Mouse (Mus musculus) lung, adult 18-20 months (tissue): Measurements from ENCODE around the gene Lmod3.
A peak's percentile ranks its signal among the peaks of the same experiment; 100 is the strongest.
"Not testable (repeated sequence)": the region's sequence is repeated elsewhere in the genome, so short reads cannot be mapped to it uniquely, and the experiment has no call there.

Experiments
- DNase-seq, 2 experiments: peaks; one replicate each; pipeline ENCODE4 v3.0.0; 2022; ENCODE audit warnings: mixed read lengths in 2 of 2

Lmod3 gene

DNA sequence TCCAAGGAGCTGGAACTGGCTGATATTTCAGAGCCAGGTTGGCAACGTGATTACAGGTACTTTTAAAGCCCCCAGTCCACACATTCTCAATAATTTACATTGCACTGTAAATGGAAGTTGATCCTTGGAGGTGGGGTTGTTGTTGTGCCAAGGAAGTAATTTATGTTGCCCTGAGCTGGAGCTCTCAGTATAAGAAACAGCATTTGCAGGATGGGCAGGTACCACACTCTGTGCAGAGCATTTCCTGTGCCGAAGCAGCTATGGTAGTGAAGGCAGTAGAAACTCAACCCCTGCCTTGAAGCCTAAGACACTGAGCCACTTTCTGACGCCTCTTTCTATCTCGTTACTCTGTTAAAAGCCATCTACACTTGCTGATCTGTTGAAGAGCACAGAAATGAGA lies 23.2 kb upstream of the Lmod3 start:
- no peak for DNase-seq

DNA sequence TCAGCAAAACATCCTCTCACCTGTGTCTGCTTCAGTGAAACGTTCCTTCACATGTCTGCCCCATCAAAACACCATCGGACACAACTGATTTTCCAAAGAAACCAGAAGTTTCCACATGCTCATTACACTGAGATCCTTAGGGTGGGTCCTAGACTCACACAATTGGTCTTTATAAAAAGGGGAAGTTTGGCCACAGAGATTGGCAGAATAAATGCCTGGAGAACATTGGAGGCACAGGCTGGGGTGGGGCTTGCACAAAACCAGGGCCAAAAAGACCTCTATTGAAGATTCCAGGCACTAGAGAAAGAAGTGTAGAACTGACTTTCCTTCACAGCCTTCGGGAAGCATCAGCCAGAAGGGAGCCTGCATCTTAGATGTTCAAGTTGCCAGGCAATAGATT lies 21.2 kb upstream of the Lmod3 start:
- no peak for DNase-seq

DNA sequence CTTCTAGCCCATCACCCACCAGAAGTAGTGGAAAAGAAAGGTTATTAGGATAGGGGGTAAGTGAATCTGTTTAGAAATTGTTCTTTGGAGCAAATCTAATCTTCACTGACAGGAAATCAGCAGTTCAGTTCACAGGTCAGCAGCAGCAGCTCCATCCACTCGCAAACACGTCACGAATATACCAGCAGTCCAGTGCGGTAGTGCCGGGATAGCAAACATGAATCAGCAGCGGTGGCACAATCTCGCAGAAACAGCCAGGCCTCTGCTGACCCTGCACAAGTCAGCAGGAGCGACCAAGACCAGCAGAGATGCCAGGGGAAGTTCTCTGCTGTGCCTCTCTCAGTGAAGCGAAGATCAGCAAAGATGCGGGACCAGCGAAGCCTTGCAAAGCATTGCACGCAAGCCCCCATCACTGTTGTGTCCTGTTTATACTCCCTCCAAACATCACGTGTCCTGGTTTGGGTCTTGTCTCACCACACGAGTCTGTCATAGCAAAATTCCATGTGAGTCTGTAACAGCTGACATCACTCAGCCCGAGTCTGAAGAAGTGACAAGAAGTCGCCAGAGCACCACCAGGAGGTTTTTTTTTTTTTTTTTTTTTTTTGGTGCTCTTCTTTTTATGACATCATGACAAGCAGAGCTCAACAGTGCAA lies 20.6 kb upstream of the Lmod3 start:
- no peak for DNase-seq

DNA sequence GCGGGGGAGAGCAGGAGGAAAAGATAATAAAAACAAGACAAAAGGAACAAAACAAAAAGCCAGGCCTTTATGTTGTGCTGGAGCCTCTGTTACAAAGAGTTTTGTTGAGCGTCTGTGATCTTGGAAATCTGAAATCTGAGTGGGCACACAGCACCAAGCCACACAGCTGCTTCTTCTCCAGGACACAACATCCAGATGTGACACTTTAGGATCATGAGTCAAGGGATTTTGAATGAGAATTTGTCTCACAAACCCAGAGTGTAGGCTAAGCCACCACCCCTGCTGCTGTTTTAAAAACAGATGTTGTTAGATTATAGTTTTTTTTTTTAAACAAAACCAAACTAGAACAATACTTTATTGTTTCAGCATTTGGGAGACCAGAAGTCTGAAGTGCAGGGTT lies 19.8 kb upstream of the Lmod3 start:
- DNase-seq: no peak

DNA sequence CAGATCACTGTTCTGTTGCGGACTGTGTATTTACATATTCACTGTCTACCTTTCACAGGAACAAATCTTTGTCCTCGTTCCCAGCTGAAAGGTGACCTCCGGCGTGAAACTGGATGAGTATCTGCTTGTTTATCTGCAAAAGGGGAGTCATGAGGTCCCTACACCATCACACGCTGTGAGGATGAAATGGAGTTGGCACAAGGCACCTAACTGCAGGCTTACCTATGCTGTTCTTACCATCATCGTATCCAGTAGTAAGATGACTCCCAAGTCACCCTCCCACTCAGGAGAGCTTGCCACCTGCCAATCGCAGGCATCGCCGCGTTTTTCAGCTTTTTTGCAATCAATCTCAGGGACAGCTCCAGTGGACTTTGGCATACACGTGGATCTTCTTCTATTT lies 17.0 kb upstream of the Lmod3 start:
- no peak for DNase-seq

DNA sequence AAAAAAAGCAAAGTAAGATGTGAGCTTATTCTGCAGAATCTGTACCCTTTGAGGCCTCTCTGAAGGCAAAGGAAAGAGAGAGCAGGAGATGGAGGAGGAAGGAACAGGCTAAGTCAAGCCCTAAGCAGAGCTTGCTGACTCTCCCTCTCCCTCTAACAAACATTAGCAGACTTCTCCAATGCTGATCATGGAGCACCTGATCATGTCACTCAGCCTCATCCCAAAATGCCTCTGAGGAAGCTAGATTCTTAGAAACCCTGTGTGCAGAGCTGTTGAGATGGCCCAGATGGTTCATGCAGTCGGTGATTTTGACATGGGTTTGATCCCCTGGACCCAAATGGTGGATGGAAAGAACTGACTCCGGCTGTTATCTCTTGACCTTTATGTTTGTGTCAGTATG lies 14.6 kb upstream of the Lmod3 start:
- no peak for DNase-seq

DNA sequence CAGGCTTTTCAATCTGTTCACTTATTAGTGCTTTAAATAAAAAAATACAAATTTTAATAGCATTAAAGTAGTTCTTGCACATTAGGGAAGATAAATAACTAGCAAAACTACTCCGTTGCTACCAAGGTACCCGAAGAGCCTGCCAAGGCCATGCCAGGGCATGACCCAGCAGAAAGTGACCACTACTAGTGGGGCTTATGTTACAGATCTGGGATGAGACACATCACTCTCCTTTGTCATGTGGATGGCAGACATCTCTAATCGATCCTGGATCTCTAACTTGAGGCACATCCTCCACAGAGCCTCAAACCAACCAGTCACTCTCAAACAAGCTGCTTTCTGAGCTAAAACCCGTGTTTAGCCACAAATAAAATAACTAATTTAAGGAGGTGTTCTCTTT lies 14.1 kb upstream of the Lmod3 start:
- no peak for DNase-seq

DNA sequence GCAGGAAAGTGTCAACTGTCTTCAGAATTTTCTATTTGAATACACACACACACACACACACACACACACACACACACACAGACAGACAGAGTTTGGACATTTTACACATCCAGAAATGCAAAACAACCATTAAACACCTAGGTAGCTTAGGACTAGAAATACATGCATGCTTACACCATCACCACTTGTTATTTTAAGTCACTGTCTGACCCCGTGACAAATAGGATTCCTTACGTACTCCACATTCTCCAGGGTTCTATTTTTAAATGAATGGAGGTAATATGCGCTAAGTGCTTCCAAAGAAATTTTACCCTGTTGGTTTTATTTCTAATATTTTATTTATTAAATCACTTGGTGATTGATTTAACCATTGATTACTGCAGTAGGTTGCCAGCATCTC lies 13.1 kb upstream of the Lmod3 start:
- DNase-seq: no peak

DNA sequence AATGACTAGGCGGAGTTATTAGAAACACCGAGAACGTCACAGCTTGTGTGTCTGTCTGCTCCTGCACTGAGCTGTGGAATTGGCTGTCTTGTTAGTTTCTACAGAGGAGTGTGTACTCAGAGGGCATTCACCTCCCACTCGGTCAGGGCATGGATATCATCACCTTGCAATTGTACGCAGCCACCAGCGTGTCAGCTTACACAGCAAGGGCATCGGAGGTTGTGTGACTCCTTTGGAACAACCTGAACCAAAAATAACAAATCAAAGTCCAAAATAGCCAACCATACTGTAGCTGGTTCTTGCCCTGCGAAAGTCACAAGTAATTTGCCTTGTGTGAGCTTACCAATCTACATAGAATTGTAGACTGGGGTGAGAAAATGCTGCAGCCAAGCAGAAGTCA lies 12.7 kb upstream of the Lmod3 start:
- DNase-seq: no peak

DNA sequence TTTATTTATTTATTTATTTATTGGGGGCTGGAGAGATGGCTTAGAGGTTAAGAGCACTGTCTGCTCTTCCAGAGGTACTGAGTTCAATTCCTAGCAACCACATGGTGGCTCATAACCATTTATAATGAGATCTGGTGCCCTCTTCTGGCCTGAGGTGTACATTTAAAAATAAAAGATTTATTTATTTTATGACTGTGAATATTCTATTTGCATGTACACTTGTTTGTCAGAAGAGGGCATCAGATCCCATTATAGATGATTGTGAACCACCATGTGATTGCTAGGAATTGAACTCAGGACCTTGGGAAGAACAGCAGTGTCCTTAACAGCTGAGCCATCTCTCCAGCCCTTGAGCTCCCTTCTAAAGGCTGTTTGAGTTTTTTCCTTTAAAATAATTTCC lies 11.2 kb upstream of the Lmod3 start:
- not testable (repeated sequence) for DNase-seq

DNA sequence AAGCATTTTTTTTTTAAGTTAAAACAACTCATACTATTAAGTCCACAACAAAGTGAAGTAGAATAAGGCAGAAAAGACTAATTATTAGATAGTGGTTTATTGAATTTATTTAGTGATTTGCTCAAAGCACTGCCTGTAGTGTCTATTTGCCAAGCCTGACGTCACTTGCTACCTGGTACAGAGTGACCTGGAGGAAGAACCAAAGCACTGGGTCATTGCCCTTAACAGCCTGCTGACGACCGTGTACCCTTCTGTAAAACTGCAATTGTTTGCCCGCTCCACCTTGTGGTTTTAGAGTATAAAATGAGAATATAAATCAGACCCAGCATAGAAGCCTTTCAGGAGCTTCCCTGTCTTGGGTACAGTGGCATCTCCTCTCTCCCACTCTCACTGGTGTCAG lies 9.7 kb upstream of the Lmod3 start:
- no peak for DNase-seq

DNA sequence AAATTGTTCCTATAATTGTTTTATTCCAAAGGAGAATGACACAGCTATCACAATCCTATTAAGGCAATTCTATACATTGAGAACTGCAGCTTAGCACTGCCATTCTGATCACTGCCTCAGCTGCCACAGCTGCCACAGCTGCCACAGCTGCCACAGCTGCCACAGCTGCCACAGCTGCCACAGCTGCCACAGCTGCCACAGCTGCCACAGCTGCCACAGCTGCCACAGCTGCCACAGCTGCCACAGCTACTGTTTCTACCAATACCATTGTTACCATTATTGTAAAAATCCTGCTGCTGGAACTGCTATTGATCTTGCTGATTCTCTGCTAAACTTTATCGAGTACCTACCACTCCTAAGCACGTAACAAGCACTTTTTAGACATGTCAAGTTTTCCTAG lies 7.4 kb upstream of the Lmod3 start:
- not testable (repeated sequence) for DNase-seq

DNA sequence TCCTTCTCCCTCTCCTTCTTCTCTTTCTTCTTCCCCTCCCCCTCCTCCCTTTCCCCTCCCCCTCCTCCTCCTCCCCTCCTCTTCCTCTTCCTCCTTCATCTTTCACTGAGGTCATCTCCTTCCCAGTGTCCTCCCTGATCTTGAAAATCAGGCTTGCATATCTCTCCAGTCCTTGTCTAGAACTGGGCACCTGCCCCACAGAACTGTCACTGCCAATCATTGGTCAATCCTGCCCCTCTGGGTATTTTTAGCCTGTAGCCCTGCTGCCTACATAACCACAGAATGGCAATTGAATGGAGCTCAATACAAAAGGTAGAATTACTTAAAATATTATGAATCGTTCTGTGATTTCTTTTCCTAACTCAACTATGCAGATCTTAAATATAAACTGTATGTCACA lies 5.9 kb upstream of the Lmod3 start:
- no peak for DNase-seq

DNA sequence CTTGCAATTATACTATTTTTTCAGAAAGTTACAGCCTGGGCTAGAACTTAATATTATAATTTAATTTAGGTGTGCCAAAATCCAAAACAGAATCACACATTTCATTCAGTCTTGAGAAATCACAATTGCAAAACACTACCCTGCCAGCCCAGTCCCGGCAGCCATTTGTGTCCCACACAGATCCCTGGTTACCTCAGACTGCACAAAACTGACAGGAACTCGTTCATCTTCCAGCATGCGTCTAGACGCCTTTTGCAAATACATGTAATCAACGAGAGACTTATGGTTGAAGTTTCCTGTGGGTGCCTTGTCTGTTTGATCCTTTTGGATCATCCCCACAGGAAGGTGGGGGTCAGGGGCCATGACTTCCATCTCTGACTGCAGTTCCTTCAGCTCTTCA lies 473 bp downstream of the Lmod3 start:
- DNase-seq: no peak

DNA sequence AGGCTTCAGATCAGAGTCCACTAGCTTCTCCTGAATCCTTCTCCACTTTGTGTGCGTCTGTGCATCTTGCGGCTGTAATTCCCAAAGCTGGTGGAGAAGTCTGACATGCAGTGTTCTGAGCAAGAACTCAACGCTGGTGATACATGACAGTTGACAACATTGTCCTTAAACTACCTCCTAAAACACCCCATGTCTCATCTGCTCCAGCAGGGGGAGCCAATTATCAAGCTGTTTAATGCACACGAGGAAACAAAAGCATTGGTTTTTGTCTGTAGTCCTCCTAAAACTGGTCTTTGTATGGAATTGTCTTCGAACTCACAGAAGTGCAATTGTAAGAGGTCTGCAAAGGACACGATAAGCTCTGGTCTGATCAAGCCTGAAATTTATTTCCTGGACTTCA lies 1.6 kb downstream of the Lmod3 start:
- peak; percentile 43 to 50 for DNase-seq

DNA sequence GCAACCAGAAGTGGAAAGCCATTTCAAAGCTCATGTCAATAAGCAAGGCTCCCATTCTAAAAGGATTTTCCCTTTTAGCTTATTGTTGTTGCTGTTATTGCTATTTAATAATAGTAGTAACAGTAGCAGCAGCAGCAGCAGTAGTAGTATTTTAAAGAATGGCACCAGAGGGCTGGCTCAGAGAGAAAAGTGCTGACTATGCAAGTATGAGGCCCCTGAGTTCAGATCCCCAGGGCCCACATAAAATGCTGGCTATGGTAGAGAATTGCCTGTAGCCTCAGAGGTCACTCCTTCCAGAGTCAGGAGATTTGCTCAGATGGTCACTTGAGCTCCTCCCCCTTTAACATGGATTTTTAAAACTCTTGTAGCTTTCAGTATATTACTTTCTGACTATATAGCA lies 7.4 kb downstream of the Lmod3 start:
- no peak for DNase-seq

DNA sequence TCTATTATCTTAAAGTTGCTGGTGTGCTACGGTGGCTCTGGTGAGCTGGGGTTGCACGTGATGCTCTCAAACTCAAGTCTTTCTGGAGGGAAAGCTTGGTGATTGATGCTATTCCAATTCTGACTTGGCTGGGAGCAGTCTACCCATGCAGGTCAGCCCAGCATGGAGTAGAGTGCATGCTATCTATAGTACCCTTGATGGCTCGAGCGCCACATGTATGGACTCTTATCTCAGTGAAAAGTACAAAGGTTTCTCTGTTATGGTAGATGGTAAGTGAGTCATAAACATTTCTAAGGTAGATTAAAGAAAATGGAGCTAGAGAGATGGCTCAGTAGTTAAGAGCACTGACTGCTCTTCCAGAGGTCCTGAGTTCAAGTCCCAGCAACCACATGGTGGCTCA lies 10.0 kb downstream of the Lmod3 start:
- no peak for DNase-seq

DNA sequence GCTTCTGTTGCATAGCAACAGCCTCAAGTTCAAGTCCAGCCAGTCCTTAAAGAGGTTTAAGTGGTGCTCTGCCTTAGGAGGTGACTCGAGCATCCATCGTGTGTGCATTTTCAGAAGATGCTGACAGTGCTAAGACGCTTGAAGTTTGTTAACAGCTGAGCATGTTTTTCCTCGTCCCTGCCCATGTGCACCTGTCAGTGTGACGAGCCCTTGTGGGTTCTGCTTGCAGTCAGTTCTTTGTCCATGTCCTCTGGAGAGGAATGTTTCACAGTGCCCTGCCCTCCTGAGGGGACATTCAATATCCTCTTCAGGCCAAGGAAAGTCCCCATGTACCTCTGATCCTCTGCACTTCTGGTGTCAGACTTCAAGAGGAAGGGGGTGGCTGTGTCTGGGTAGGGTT lies 12.5 kb downstream of the Lmod3 start:
- no peak for DNase-seq

DNA sequence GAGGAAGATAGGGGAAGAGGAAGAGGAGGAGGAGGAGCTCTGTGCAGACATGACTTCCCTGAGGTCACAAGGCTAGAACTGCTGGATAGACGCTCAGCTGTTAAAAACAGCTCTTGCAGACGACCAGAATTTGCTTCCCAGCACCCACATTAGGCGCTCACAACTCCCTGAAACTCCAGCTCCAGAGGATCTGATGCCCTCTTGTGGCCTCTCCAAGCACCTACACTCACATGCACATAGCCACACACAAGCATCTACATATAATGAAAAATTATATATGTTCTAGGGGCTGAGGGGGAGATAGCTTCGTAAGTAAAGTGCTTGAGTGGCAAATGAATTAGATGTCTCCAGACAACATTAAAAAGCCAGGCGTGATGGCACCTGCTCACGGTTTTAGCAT lies 13.2 kb downstream of the Lmod3 start:
- no peak for DNase-seq

DNA sequence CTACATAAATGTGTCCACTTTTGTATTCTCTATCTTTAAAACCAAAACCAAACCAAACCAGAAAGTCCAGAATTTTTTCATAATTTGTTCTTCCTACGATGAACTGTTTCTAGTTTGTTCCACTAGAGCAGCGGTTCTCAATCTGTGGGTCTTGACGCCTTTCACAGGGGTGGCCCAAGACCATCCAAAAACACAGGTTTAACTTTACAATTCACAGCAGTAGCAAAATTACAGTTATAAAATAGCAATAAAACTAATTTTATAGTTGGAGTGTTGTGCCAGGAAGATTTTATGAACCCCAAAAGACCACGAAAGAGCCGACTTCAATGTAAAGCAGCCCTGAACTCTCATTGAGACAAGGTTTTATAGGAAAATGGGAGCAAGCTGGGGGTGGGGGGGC lies 16.5 kb downstream of the Lmod3 start:
- DNase-seq: no peak

DNA sequence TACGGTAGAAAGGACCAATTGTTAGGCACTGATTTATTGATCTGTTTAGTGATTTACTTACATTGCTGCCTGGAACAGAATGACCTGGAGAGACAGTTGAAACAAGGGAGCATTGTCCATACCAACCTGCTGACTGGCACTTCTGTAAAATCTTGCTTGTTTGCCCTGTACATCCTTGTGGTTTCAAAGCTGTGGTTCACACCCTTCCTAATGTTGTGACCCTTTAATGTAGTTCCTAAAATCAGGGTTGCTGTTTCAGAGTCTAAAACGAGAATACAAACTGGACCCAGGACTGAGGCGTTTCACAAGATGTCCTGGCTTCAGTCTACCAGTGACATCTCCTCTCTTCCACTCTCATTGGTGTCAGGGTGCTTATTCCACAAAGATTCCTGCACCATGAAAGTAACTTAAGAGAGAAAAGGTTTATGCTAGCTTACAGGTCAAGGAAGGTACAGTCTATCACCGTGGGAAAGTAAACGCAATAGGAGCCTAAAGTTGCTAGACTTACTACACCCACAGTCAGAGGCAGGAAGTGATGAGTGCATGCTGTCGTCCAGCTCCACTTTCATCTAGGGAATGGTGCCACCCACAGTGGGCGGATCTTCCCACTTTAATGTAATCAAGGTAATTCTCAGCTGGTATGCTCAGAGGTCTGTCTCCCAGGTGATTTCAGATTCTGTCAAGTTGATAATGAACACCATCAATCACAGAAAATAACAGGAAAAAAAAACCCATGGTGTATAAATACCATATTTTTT lies 17.5 kb downstream of the Lmod3 start:
- no peak for DNase-seq

DNA sequence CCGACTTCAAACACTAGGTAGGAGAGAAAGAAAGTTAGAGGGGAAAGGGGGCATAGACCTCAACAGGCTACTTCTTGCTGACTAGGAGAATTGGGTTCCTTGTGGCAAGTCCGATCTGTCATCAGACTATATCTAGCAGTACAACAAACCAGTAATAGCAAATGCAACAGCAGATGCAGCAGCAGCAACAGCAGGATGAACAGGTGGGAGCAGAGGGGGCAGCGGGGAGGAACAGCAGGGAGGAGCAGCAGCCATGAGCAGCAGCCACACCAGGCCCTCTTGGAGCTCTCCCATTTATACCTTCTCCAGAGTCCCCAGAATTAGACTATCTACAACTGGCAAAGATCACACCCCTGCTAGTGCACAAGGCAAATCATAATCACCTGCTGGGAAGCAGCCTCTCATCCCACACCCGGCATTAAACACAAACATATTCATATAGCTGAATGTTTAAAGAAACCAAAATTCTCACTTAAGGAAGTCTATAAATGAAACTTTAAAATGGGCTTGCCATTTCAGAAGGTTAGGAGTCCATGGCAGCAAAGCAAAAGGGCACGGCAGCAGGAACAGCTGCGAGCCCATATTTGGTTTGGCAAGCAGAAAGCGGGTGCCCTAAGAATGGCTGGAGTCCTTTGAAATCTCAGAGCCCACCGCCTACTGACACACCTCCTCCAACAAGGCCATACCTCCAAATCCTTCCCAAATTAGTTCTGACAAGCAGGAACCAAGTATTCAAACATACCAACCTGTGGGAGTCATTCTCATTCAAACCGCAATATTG lies 25.3 kb downstream of the Lmod3 start:
- DNase-seq: no peak

DNA sequence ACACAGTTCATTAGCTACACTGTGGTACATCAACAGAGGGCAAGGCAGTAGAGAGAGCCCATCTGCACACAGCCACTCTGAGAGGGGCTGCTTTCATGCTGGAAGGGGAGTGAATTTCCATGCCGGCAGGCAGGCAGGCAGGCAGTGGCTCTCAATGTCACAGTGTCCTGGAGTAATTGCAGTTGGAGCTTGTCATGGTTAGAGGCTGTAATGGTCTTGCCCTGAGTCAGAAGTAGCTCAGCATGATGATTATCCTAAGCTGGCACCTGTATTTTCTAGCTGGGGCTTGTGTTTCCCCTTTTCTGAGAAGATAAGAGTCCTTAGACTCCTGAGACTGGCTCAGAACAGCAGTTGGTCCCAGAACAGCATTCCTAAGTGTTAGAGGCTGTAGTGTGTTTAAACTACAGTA lies 26.5 kb downstream of the Lmod3 start:
- DNase-seq: no peak

DNA sequence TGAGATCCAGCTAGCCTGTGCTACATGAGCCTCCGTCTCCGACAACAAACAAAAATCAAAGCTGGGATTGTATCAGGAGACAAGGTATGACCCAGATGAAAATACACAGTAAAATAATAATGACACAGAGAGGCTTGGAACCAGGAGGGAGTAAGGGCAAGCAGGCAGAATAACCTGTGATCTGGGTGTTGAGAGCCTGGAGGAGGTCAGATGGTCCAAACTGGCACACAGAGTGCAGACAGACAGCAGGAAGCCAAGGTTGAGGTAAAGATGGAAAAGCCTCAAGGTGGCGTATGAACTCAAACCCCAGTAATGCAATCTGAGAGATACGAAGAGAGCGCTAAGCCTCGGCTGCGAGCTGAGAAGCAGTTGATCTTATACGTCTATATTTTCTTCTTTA lies 28.1 kb downstream of the Lmod3 start:
- no peak for DNase-seq
